Mouse (Mus musculus) liver, adult 2 months (tissue): Measurements from ENCODE around the gene Pml.

Experiments used
- CTCF ChIP-seq: fragments of 200-500 bp; IDR thresholded peaks from 2 replicates; pipeline ENCODE4 v1.5.1; 2011; ENCODE audit warnings: low read depth, low read length, control low read depth
- POLR2A ChIP-seq: fragments of 200-500 bp; IDR thresholded peaks from 2 replicates; pipeline ENCODE4 v1.6.1; 2011; ENCODE audit warnings: low read length, control low read depth; ENCODE audit not compliant: insufficient read depth; ENCODE audit errors: extremely low read depth

DNA sequence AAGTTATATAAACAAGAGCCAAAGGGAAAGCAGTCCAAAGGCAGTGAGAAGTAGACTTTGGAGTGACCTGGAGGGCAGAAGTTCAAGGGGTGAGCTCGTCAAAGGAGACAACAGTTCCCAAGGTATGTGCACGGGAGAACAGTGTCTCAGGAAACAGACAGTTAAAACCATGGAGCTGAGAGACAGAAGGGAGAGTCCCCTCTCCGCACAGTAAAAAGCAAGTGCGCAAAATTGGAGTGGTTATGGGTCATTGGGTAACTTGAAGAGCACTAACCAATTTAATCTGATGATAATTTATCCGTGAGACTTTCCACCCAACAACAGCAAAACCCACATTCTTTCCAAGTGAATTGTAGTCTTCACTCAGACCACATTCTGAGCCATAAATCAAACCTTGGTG is 26.8 kb upstream of the Pml start:
- TF ChIP-seq CTCF (no peak), POLR2A (no peak)
